21 mouse cellular contexts compared by ENCODE assay signal in the genomic region with DNA sequence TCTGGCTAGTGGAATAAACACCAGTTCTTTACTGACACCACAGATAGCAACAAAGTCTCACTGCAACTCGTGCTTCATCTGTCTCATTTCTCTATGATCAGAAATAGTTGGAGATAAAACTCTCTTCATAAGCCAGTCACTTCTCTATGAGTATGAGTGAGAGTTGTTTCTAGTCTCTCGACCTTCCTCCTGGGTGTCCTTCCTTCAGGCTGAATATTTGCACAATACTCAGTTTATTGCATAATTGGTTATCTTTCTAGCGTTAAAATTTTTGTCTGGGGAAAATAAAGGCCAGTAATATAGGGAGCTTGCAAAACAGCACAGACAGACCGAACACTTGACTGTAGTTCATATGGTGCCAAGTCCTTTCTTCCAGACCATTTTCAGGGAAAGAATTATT. TPM values are rescaled to one million over a fixed set of nuclear protein-coding genes. Genes with fewer than 3 reads are reported as not detected.
DNase-seq lines count a peak whose midpoint lies in the region; ATAC-seq lines count a peak whose summit lies in the region.
"Had no signal": no experiment of that assay in that cellular context is flagged by ENCODE, and none has a peak within 500 bp of the region (broad histone marks: within the 10 kb centered on the region; RNA-seq: fewer than 3 reads in every experiment).

No protein-coding gene starts in this region.

- no peak for DNase-seq in cerebellum, postnatal 25 days
- DNase-seq in right cerebral cortex, adult 18-20 months: no peak
- no peak for DNase-seq in adrenal gland, postnatal 4 days (ENCODE audit: low spot score in 2 of 2)
- DNase-seq: adrenal gland, adult 8-10 months; adrenal gland, postnatal 14 days; adrenal gland, postnatal 36 days; B cell, adult 2 months; cerebellum, adult 11 months; cerebellum, adult 18-20 months; cerebellum, adult 8-10 months; cerebellum, adult 9-11 months; cerebellum, postnatal 14 days; forebrain, postnatal 0 days had no signal

- ATAC-seq in granulocyte monocyte progenitor cell, adult 5-6 weeks (replicated peaks; ENCODE audit: poor library complexity, severe bottlenecking): peak; percentile 78
- ATAC-seq in megakaryocyte progenitor cell, adult 5-6 weeks (replicated peaks; ENCODE audit: poor library complexity): peak; percentile 80
- ATAC-seq: activated CD4-positive, CD25-positive, alpha-beta regulatory T cell, adult 4 months; CD4-positive, CD25-positive, alpha-beta regulatory T cell, adult 4 months; forebrain, embryonic 13.5 days; forebrain, embryonic 15.5 days; forebrain, postnatal 0 days; Patski had no signal

RNA-seq across cellular contexts. Expression of gene Lilra6, which starts 30.8 kb away (rescaled TPM):
- total RNA-seq in granulocyte monocyte progenitor cell, adult 5-6 weeks (2014; fragmentation: Nextera tagmentation): not detected in 2 replicates
- total RNA-seq in granulocyte monocyte progenitor cell, adult 5-6 weeks (2017): 1.6 TPM in 1 of 2 replicates, not detected in the other
- 0.71 and 0.91 TPM in 2 replicates for total RNA-seq in megakaryocyte progenitor cell, adult 5-6 weeks (2015)
- 0.64 and 0.67 TPM in 2 replicates for total RNA-seq in megakaryocyte progenitor cell, adult 5-6 weeks (2017)
- under 1 TPM; 0.65 to 0.67 TPM for total RNA-seq in adrenal gland, postnatal 4 days (2021)

RNA-seq across cellular contexts. Expression of gene Gm14548, which starts 48.2 kb away (rescaled TPM):
- total RNA-seq in granulocyte monocyte progenitor cell, adult 5-6 weeks (2014; fragmentation: Nextera tagmentation): 1.4 TPM in 1 of 2 replicates, not detected in the other
- 1.7 TPM in 1 of 2 replicates, not detected in the other for total RNA-seq in granulocyte monocyte progenitor cell, adult 5-6 weeks (2017)
- 1.1 and 1.9 TPM in 2 replicates for total RNA-seq in megakaryocyte progenitor cell, adult 5-6 weeks (2015)
- total RNA-seq in megakaryocyte progenitor cell, adult 5-6 weeks (2017): 0.17 and 3.1 TPM in 2 replicates
- under 1 TPM in 1 of 2 experiments, not detected in 1; 0.56 TPM for total RNA-seq in adrenal gland, postnatal 4 days (2021)
- total RNA-seq: adrenal gland, adult 18-20 months; adrenal gland, postnatal 14 days had no signal
